Mouse (Mus musculus) embryonic facial prominence, embryonic 10.5 days (tissue): ENCODE data around the gene Zfhx2. TPM values are rescaled to one million over a fixed set of nuclear protein-coding genes. Genes with fewer than 3 reads are reported as not detected.
"Not testable (repeated sequence)": the region's sequence is repeated elsewhere in the genome, so short reads cannot be mapped to it uniquely, and the experiment has no call there.

Experiments used
- DNase-seq: peaks from one replicate; pipeline ENCODE4 v3.0.0-alpha.2; 2017; ENCODE audit warnings: low spot score
- H3K27ac ChIP-seq: fragments of 300-500 bp; sonication (generic); replicated peaks from 2 replicates; pipeline ENCODE4 v1.5.1; 2016; ENCODE audit warnings: mild to moderate bottlenecking
- H3K27me3 ChIP-seq: fragments of 300-500 bp; sonication (generic); replicated peaks from 2 replicates; pipeline ENCODE4 v1.6.1; 2016; ENCODE audit warnings: low read depth, mild to moderate bottlenecking; ENCODE audit not compliant: poor library complexity, severe bottlenecking
- H3K36me3 ChIP-seq: fragments of 300-500 bp; sonication (generic); replicated peaks from 2 replicates; pipeline ENCODE4 v1.6.1; 2016; ENCODE audit warnings: mild to moderate bottlenecking, moderate library complexity
- H3K4me1 ChIP-seq: fragments of 300-500 bp; sonication (generic); 2 replicates; pipeline ENCODE4 v1.6.1; 2016
- H3K4me3 ChIP-seq: fragments of 300-500 bp; sonication (generic); 2 replicates; pipeline ENCODE4 v1.5.1; 2016; ENCODE audit warnings: mild to moderate bottlenecking, moderate library complexity
- H3K9me3 ChIP-seq: fragments of 300-500 bp; sonication (generic); 2 replicates; pipeline ENCODE4 v1.6.1; 2016; ENCODE audit warnings: mild to moderate bottlenecking
- WGBS: fragments of 180-500 bp; shearing (Covaris S2); methylation state at CpG from one replicate; pipeline ENCODE4 v1.1.7; 2016; 5-methylcytosine and 5-hydroxymethylcytosine counted together
- polyA plus RNA-seq: library from polyadenylated mRNA; unstranded; fragments of >200 nt; fragmentation: Nextera tagmentation; extraction: Ambion mirVana; gene quantifications from 2 replicates; pipeline ENCODE4 v1.2.1, GENCODE M21; 2016

The Zfhx2 gene
- polyA plus RNA-seq, 1 experiment from 2014 or later, result 6.8 TPM

- H3K9me3 ChIP-seq, result no peaks in the 10 kb centered on the region
- DNase-seq, result no peak
- H3K27ac ChIP-seq, result no peak overlapping the region
- 90% methylated on average over 17 of the region's 17 CpGs for WGBS
- H3K36me3 ChIP-seq, result no peaks in the 10 kb centered on the region
- peaks cover 7% of the 10 kb centered on the region for H3K4me1 ChIP-seq
- H3K4me3 ChIP-seq, result no peak overlapping the region
- no peaks in the 10 kb centered on the region; the same call in 1 of the 2 replicates for H3K27me3 ChIP-seq
Measured at GRCm38 (mm10) chr14:55053708-55054190, 38.4 kb downstream of the Zfhx2 start.

- Histone ChIP-seq H3K4me1 (peaks cover 9% of the 10 kb centered on the region), H3K36me3 (no peaks in the 10 kb centered on the region), H3K9me3 (no peaks in the 10 kb centered on the region), H3K4me3 (no peak overlapping the region), H3K27me3 (no peaks in the 10 kb centered on the region; the same call in 1 of the 2 replicates), H3K27ac (no peak overlapping the region)
- 84% methylated on average over 4 of the region's 4 CpGs for WGBS
- no peak for DNase-seq
Measured at GRCm38 (mm10) chr14:55053050-55053449, 39.1 kb downstream of the Zfhx2 start.

DNA sequence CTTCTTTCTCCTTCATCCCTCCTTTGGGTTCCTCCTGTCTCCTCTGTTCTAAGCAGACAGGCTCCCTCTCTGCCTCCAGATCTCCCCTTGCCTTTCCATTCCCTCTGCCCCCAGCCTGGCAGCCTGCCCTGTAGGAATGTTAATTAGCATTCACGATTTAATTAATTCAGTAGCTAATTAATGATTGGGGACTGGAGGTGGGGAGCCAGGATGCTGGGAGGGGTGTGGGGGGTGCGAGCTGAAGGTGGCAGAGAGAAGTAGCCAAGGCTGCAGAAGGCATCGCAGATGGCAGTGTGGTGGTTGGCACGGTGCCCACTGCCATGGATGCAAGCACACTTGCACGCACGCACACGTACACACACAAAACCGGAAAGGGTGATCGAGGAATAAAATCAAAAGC lies 39.6 kb downstream of the Zfhx2 start:
- Histone ChIP-seq H3K36me3 (no peaks in the 10 kb centered on the region), H3K27ac (no peak overlapping the region), H3K4me3 (no peak overlapping the region), H3K4me1 (peaks cover 9% of the 10 kb centered on the region), H3K9me3 (no peaks in the 10 kb centered on the region), H3K27me3 (no peaks in the 10 kb centered on the region; the same call in 1 of the 2 replicates)
- no peak for DNase-seq
- WGBS, result 87% methylated on average over 9 of the region's 9 CpGs

- Histone ChIP-seq H3K27me3 (no peaks in the 10 kb centered on the region), H3K36me3 (no peaks in the 10 kb centered on the region), H3K27ac (no peak overlapping the region), H3K4me3 (no peak overlapping the region), H3K9me3 (no peaks in the 10 kb centered on the region), H3K4me1 (peaks cover 9% of the 10 kb centered on the region)
- 85% methylated on average over 2 of the region's 2 CpGs for WGBS
- no peak for DNase-seq
Measured at GRCm38 (mm10) chr14:55047971-55048531, 44.1 kb downstream of the Zfhx2 start.

GRCm38 (mm10) chr14:55043694-55044093 lies 48.4 kb downstream of the Zfhx2 start:
- not testable (repeated sequence) for H3K9me3 ChIP-seq, H3K36me3 ChIP-seq, H3K27me3 ChIP-seq, H3K27ac ChIP-seq, H3K4me1 ChIP-seq, H3K4me3 ChIP-seq, DNase-seq
- 58% methylated on average over 1 of the region's 2 CpGs for WGBS

DNA sequence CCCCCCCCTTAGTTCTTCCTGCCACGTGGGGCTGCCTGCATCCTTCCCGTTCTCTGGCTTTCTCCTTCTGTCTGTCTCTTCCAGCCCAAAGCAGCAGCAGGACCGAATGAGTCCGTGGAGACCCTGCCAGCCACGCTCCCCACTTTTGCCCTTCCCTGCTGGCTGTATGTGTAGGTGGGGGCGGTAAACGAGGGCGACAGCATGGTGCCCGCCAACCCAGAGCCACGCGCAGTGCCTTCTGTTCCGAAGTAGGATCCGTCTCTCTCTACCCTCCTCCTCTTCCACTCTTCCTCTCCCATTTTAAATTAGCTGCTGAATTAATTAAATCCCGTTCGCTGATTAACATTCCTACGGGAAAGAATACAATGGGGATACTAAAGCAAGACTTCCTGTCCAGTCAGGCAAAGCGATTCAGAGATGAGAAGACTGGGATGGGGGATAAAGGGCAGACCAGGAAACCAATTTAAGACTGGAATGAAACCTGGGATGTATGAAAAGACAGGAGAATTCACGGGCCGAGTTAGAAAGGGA lies 59.4 kb downstream of the Zfhx2 start:
- WGBS, result 35% methylated on average over 19 of the region's 19 CpGs
- Histone ChIP-seq H3K4me3 (0 out of 2 replicates have a peak overlapping the region, but pooled peaks have one; percentile 18), H3K27ac (no peak overlapping the region; the same call in 1 of the 2 replicates)

GRCm38 (mm10) chr14:55029034-55029698 lies 63.0 kb downstream of the Zfhx2 start:
- DNase-seq, result peak; percentile 53
- Histone ChIP-seq H3K4me3 (peak overlapping the region; percentile 33; the same call in 1 of the 2 replicates), H3K9me3 (no peaks in the 10 kb centered on the region), H3K27me3 (no peaks in the 10 kb centered on the region), H3K36me3 (peaks cover 18% of the 10 kb centered on the region), H3K27ac (peak overlapping the region; percentile 79), H3K4me1 (peaks cover 33% of the 10 kb centered on the region)
- 7% methylated on average over 11 of the region's 11 CpGs for WGBS

More for the DNA sequence above, 59.4 kb downstream of the Zfhx2 start:
- Histone ChIP-seq H3K27me3 (no peaks in the 10 kb centered on the region), H3K9me3 (no peaks in the 10 kb centered on the region), H3K36me3 (no peaks in the 10 kb centered on the region), H3K4me1 (peaks cover 26% of the 10 kb centered on the region)
- DNase-seq, result no peak

DNA sequence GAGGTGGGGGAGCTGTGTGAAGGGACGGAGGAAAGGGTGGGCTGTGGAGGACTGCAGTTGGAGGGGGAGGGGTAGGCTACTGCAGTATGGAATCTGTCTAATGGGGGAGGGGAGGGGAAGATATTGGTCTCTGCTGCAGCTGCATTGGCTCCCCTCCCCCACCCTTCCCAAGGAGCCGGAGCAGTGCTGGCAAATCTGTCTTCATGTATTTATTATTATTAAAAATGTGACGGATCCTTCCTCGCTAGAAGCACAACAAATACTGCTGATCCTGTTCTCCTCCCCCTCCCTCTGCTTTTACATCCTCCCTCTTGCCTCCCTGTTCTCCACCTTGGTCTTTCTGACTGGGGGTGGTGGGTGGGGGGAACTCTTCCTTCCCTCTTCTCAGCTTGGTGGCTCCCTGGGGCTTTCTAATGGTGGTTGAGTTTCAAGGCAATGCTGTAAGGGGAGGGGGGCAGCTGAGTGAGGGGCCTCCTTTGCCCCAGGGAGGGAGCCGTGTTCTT lies 63.7 kb downstream of the Zfhx2 start:
- peak; percentile 62 for DNase-seq
- Histone ChIP-seq H3K27me3 (no peaks in the 10 kb centered on the region), H3K27ac (peak overlapping the region; percentile 79), H3K4me3 (peak overlapping the region; percentile 43), H3K9me3 (no peaks in the 10 kb centered on the region), H3K36me3 (peaks cover 25% of the 10 kb centered on the region), H3K4me1 (peaks cover 33% of the 10 kb centered on the region)
- 12% methylated on average over 5 of the region's 5 CpGs for WGBS

- peak overlapping the region; percentile 79 for H3K27ac ChIP-seq
- DNase-seq, result no peak
Measured at GRCm38 (mm10) chr14:55027653-55028052, 64.5 kb downstream of the Zfhx2 start.

GRCm38 (mm10) chr14:55027251-55027650 lies 64.9 kb downstream of the Zfhx2 start:
- Histone ChIP-seq H3K27me3 (no peaks in the 10 kb centered on the region), H3K27ac (no peak overlapping the region), H3K4me3 (no peak overlapping the region), H3K36me3 (peaks cover 36% of the 10 kb centered on the region), H3K4me1 (peaks cover 28% of the 10 kb centered on the region), H3K9me3 (no peaks in the 10 kb centered on the region)
- DNase-seq, result peak; percentile 60
- WGBS, result 21% methylated on average over 5 of the region's 5 CpGs

More at GRCm38 (mm10) chr14:55027653-55028052, 64.5 kb downstream of the Zfhx2 start:
- Histone ChIP-seq H3K4me3 (peak overlapping the region; percentile 43; the same call in 1 of the 2 replicates), H3K27me3 (no peaks in the 10 kb centered on the region), H3K36me3 (peaks cover 32% of the 10 kb centered on the region), H3K9me3 (no peaks in the 10 kb centered on the region), H3K4me1 (peaks cover 29% of the 10 kb centered on the region)
- 21% methylated on average over 6 of the region's 6 CpGs for WGBS

GRCm38 (mm10) chr14:55025527-55025926 lies 66.6 kb downstream of the Zfhx2 start:
- no peaks in the 10 kb centered on the region for H3K27me3 ChIP-seq
- no peak for DNase-seq
- peaks cover 28% of the 10 kb centered on the region for H3K4me1 ChIP-seq
- peaks cover 53% of the 10 kb centered on the region for H3K36me3 ChIP-seq
- no peaks in the 10 kb centered on the region for H3K9me3 ChIP-seq
- H3K4me3 ChIP-seq, result no peak overlapping the region
- WGBS, result 83% methylated on average over 5 of the region's 5 CpGs
- no peak overlapping the region for H3K27ac ChIP-seq

DNA sequence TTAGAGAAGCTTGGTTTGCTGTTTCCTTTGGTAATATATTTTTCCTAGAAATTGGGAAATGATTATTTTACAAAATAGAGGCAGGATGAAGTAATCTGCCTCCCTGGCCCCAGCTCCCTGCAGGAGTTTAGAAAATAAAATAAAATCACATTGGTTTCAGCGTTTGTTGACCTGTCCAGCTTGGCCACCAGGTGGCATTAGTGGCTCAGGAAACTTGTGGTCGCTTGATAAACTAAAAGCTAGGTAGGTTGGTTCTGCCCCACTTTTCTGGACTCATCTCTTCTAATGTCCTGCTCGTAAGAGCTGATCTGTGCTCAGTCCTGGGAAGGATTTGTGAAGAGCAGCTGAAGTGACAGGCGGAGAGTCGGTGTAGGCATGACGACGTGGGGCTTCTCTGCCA lies 67.9 kb downstream of the Zfhx2 start:
- Histone ChIP-seq H3K4me3 (no peak overlapping the region), H3K9me3 (no peaks in the 10 kb centered on the region), H3K27me3 (no peaks in the 10 kb centered on the region), H3K4me1 (peaks cover 22% of the 10 kb centered on the region), H3K36me3 (peaks cover 63% of the 10 kb centered on the region), H3K27ac (no peak overlapping the region)
- WGBS, result 65% methylated on average over 7 of the region's 7 CpGs
- peak; percentile 68 for DNase-seq
